Mouse (Mus musculus) G1E (cell line): ENCODE data around the gene Prss46.

Experiments
- CTCF ChIP-seq: IDR thresholded peaks from 2 replicates; pipeline ENCODE4 v1.5.1; 2012; ENCODE audit warnings: low read depth, low read length, inconsistent platforms, mixed read lengths
- GATA1 ChIP-seq: IDR thresholded peaks from 2 replicates; pipeline ENCODE4 v1.6.1; 2012; ENCODE audit warnings: borderline replicate concordance, low read length, inconsistent platforms, mixed read lengths
- POLR2AphosphoS5 ChIP-seq: IDR thresholded peaks from 2 replicates; pipeline ENCODE4 v1.6.1; 2012; ENCODE audit warnings: low read depth, low read length, inconsistent platforms; ENCODE audit not compliant: insufficient replicate concordance
- TAL1 ChIP-seq: conservative IDR thresholded peaks from 2 replicates; pipeline ENCODE4 v1.6.1; 2012; ENCODE audit warnings: low read depth, low read length, inconsistent platforms, mixed read lengths

DNA sequence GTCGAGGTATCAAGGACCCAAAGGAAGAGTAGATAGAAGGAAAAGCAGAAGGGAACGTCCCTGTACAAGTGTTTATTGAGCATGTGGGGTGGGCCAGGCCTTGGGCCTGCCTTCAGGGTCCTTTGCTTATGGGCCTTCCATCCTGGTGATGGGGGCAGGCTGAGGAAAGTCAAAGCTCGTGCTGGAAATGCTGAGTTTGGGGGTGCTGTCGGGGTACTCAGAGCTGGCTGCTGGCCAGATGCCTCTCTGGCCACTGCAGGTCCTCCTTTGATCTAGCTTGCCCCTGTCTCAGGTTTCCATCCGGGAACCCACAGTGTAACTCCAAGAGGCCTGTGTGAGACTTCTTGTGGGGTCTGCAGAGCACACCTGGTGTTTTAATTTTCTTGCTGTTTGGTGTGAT, 14.2 kb downstream of the Prss46 start:
- TF ChIP-seq CTCF, result no peak
- no peak for TF ChIP-seq GATA1
- TF ChIP-seq POLR2AphosphoS5, result no peak
- no peak for TF ChIP-seq TAL1
